Mouse (Mus musculus) heart, embryonic 10.5 days (tissue): Measurements from ENCODE around the gene Krr1. TPM values are rescaled to one million over a fixed set of nuclear protein-coding genes. Genes with fewer than 3 reads are reported as not detected.
"Not testable (repeated sequence)": the region's sequence is repeated elsewhere in the genome, so short reads cannot be mapped to it uniquely, and the experiment has no call there.

Experiments used
- DNase-seq: peaks from one replicate; pipeline ENCODE4 v3.0.0-alpha.2; 2017; ENCODE audit warnings: low spot score
- H3K27ac ChIP-seq: fragments of 300-500 bp; sonication (generic); 2 replicates; pipeline ENCODE4 v1.5.1; 2016; ENCODE audit warnings: mild to moderate bottlenecking
- H3K27me3 ChIP-seq: fragments of 300-500 bp; sonication (generic); 2 replicates; pipeline ENCODE4 v1.6.1; 2016; ENCODE audit warnings: mild to moderate bottlenecking; ENCODE audit not compliant: poor library complexity, insufficient read depth, severe bottlenecking
- H3K36me3 ChIP-seq: fragments of 300-500 bp; sonication (generic); 2 replicates; pipeline ENCODE4 v1.6.1; 2016; ENCODE audit warnings: mild to moderate bottlenecking, moderate library complexity
- H3K4me1 ChIP-seq: fragments of 300-500 bp; sonication (generic); 2 replicates; pipeline ENCODE4 v1.6.1; 2016; ENCODE audit warnings: mild to moderate bottlenecking
- H3K4me3 ChIP-seq: fragments of 300-500 bp; sonication (generic); 2 replicates; pipeline ENCODE4 v1.5.1; 2016; ENCODE audit warnings: mild to moderate bottlenecking, moderate library complexity
- H3K9me3 ChIP-seq: fragments of 300-500 bp; sonication (generic); 2 replicates; pipeline ENCODE4 v1.6.1; 2016; ENCODE audit warnings: mild to moderate bottlenecking, moderate library complexity
- WGBS: fragments of 180-500 bp; shearing (Covaris S2); methylation state at CpG from one replicate; pipeline ENCODE4 v1.1.7; 2016; 5-methylcytosine and 5-hydroxymethylcytosine counted together
- polyA plus RNA-seq: library from polyadenylated mRNA; unstranded; fragments of >200 nt; fragmentation: Nextera tagmentation; extraction: Ambion mirVana; gene quantifications from 2 replicates; pipeline ENCODE4 v1.2.1, GENCODE M21; 2016

Gene Krr1
- polyA plus RNA-seq, 1 experiment from 2014 or later: 41.0 TPM

- Histone ChIP-seq H3K36me3 (no peaks in the 10 kb centered on the region), H3K27ac (no peak overlapping the region), H3K4me3 (no peak overlapping the region), H3K4me1 (0 out of 2 replicates have a peak, but pooled peaks cover 3% of the 10 kb centered on the region), H3K9me3 (no peaks in the 10 kb centered on the region), H3K27me3 (no peaks in the 10 kb centered on the region)
- WGBS: 90% methylated on average over 7 of the region's 7 CpGs
- DNase-seq: no peak
These were observed 24.1 kb downstream of the Krr1 start for GRCm38 (mm10) chr10:111996549-111996904.

- Histone ChIP-seq H3K27ac (no peak overlapping the region), H3K36me3 (no peaks in the 10 kb centered on the region), H3K4me3 (no peak overlapping the region), H3K27me3 (no peaks in the 10 kb centered on the region), H3K9me3 (no peaks in the 10 kb centered on the region), H3K4me1 (0 out of 2 replicates have a peak, but pooled peaks cover 3% of the 10 kb centered on the region)
- WGBS: 74% methylated on average over 8 of the region's 8 CpGs
- DNase-seq: no peak
These were observed 24.5 kb downstream of the Krr1 start for GRCm38 (mm10) chr10:111996911-111997347.

- H3K27me3 ChIP-seq: no peaks in the 10 kb centered on the region
- no peaks in the 10 kb centered on the region for H3K9me3 ChIP-seq
- no peak overlapping the region for H3K27ac ChIP-seq
- no peak overlapping the region for H3K4me3 ChIP-seq
- H3K4me1 ChIP-seq: 0 out of 2 replicates have a peak, but pooled peaks cover 3% of the 10 kb centered on the region
- no peak for DNase-seq
- no peaks in the 10 kb centered on the region for H3K36me3 ChIP-seq
These were observed 25.2 kb downstream of the Krr1 start for GRCm38 (mm10) chr10:111997671-111998070.

GRCm38 (mm10) chr10:111999765-112000164 is 27.3 kb downstream of the Krr1 start:
- H3K9me3 ChIP-seq: no peaks in the 10 kb centered on the region
- H3K27ac ChIP-seq: no peak overlapping the region
- 0 out of 2 replicates have a peak, but pooled peaks cover 3% of the 10 kb centered on the region for H3K4me1 ChIP-seq
- no peak overlapping the region for H3K4me3 ChIP-seq
- WGBS: 63% methylated on average over 3 of the region's 3 CpGs
- no peak for DNase-seq
- no peaks in the 10 kb centered on the region for H3K36me3 ChIP-seq
- H3K27me3 ChIP-seq: no peaks in the 10 kb centered on the region

- WGBS: 94% methylated on average over 5 of the region's 5 CpGs
- Histone ChIP-seq H3K4me3 (no peak overlapping the region), H3K27me3 (no peaks in the 10 kb centered on the region), H3K27ac (no peak overlapping the region), H3K4me1 (0 out of 2 replicates have a peak, but pooled peaks cover 3% of the 10 kb centered on the region), H3K9me3 (no peaks in the 10 kb centered on the region), H3K36me3 (no peaks in the 10 kb centered on the region)
- no peak for DNase-seq
These were observed 28.1 kb downstream of the Krr1 start for GRCm38 (mm10) chr10:112000568-112000967.

GRCm38 (mm10) chr10:112001350-112001749 is 28.9 kb downstream of the Krr1 start:
- Histone ChIP-seq H3K4me1 (0 out of 2 replicates have a peak, but pooled peaks cover 3% of the 10 kb centered on the region), H3K27ac (no peak overlapping the region), H3K9me3 (no peaks in the 10 kb centered on the region), H3K27me3 (no peaks in the 10 kb centered on the region), H3K4me3 (no peak overlapping the region), H3K36me3 (no peaks in the 10 kb centered on the region)
- DNase-seq: no peak
- WGBS: 88% methylated on average over 2 of the region's 2 CpGs

GRCm38 (mm10) chr10:112001756-112002520 is 29.5 kb downstream of the Krr1 start:
- DNase-seq: no peak
- WGBS: 82% methylated on average over 9 of the region's 9 CpGs
- Histone ChIP-seq H3K36me3 (no peaks in the 10 kb centered on the region), H3K4me3 (no peak overlapping the region), H3K27me3 (no peaks in the 10 kb centered on the region), H3K4me1 (0 out of 2 replicates have a peak, but pooled peaks cover 3% of the 10 kb centered on the region), H3K27ac (no peak overlapping the region), H3K9me3 (no peaks in the 10 kb centered on the region)

- WGBS: 40% methylated on average over 9 of the region's 9 CpGs
- no peaks in the 10 kb centered on the region for H3K27me3 ChIP-seq
- H3K9me3 ChIP-seq: no peaks in the 10 kb centered on the region
- no peak for DNase-seq
- no peak within 1 kb of the TSS for H3K4me3 ChIP-seq
- no peaks in the 10 kb centered on the region for H3K36me3 ChIP-seq
- 0 out of 2 replicates have a peak, but pooled peaks cover 2% of the 10 kb centered on the region for H3K4me1 ChIP-seq
- no peak within 1 kb of the TSS for H3K27ac ChIP-seq
These were observed 30.2 kb downstream of the Krr1 start, which contains the start of gene Glipr1 for GRCm38 (mm10) chr10:112002544-112003215. TSS of gene Glipr1 (minus strand) at chr10:112002631.

- not testable (repeated sequence) for DNase-seq, H3K27ac ChIP-seq
- 75% methylated on average over 1 of the region's 1 CpGs for WGBS
These were observed 37.0 kb downstream of the Krr1 start for GRCm38 (mm10) chr10:112009511-112009910.

GRCm38 (mm10) chr10:112023585-112023984 is 51.1 kb downstream of the Krr1 start:
- no peak overlapping the region for H3K4me3 ChIP-seq
- no peak overlapping the region for H3K27ac ChIP-seq
- DNase-seq: no peak
- H3K4me1 ChIP-seq: no peaks in the 10 kb centered on the region
- no peaks in the 10 kb centered on the region for H3K36me3 ChIP-seq
- no peaks in the 10 kb centered on the region for H3K27me3 ChIP-seq
- WGBS: 69% methylated on average over 2 of the region's 2 CpGs
- no peaks in the 10 kb centered on the region for H3K9me3 ChIP-seq

More at GRCm38 (mm10) chr10:112009511-112009910, 37.0 kb downstream of the Krr1 start:
- H3K4me1 ChIP-seq, H3K36me3 ChIP-seq, H3K4me3 ChIP-seq, H3K9me3 ChIP-seq, H3K27me3 ChIP-seq: not testable (repeated sequence)

- H3K36me3 ChIP-seq, H3K4me1 ChIP-seq, H3K4me3 ChIP-seq, H3K27ac ChIP-seq, H3K9me3 ChIP-seq, DNase-seq, H3K27me3 ChIP-seq: not testable (repeated sequence)
- WGBS: 75% methylated on average over 3 of the region's 3 CpGs
These were observed 56.2 kb downstream of the Krr1 start for GRCm38 (mm10) chr10:112028689-112029088.
